Mouse (Mus musculus) frontal cortex, postnatal 14 days (tissue): Measurements from ENCODE around the gene Nop10.
"Not testable (repeated sequence)": the region's sequence is repeated elsewhere in the genome, so short reads cannot be mapped to it uniquely, and the experiment has no call there.

Experiments used
- DNase-seq, 2 experiments: peaks; one replicate each; pipeline ENCODE4 v3.0.0; 2022; ENCODE audit warnings: low spot score in 2 of 2

The Nop10 gene

GRCm38 (mm10) chr2:112265448-112266241 lies 3.9 kb downstream of the Nop10 start, which contains the start of gene Slc12a6:
Slc12a6 (plus strand) TSS chr2:112265825.
- DNase-seq: peak; percentile 82 to 87

DNA sequence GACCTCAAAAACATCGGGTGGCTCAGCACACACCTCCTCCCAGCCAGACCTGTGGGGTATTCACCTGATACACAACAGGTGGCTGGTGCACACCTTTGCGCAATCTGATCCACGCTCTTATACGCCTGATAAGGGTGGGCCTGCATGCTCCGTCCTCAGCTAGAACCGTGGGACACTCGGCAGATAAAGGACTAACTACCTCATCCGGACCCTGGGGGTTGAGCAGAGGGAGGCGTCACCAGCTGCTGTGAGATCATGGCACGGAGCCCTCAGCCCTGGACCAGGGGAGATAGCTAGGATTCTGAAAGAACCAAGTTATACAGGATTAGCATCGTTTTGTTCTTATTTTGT lies 4.5 kb downstream of the Nop10 start, which contains the start of gene Gm21985:
Gene Gm21985 (plus strand): TSS at position 73 of the 351 bp plus-strand sequence.
- no peak for DNase-seq

DNA sequence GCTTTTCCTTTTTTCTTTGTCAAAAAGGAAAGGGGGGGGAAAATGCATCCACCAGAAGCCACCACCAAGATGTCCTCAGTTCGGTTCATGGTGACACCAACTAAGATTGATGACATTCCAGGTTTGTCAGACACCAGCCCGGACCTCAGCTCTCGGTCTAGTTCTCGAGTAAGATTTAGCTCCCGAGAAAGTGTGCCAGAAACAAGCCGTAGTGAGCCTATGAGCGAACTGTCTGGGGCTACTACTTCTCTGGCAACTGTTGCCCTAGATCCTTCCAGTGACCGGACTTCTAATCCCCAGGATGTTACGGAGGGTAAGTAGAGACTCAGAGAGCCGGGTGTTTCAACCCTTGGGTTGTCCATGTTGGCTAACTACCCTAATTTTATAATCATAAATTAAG lies 5.1 kb downstream of the Nop10 start:
- no peak for DNase-seq

DNA sequence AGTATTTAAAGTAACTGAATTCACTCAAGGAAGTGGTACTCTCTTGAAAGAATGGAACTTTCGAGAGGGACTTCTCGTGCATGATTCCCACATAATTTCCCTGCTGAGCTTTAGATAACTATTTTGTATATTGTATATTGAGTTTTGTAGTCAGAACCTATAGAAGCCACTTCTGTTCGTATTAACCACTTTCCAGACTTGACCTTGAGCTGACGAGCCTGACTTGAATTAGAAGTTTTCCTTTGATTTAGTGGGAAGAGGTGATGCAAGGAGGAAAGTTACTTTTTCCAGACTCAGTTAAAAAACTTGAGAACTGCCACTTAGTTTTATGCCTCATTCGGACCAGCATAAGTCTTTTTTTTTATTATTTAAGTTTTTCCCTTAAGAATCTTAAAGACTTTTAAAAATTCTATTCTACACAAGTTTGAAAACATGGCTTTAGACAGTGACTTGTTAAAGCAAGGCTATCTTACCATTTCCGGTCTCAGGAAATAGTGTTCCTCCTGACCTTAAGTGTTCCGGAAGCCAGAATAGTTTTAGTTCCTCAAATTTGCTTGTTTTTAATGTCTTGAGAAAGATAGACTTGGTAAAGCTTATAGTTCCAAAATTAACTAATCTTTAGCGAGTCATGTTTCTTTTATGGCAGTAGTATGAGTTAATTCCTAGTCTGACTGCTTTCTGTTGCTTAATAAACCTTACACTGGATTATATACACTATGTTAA lies 6.0 kb downstream of the Nop10 start:
- DNase-seq: no peak

GRCm38 (mm10) chr2:112270011-112270410 lies 8.3 kb downstream of the Nop10 start:
- DNase-seq: no peak

DNA sequence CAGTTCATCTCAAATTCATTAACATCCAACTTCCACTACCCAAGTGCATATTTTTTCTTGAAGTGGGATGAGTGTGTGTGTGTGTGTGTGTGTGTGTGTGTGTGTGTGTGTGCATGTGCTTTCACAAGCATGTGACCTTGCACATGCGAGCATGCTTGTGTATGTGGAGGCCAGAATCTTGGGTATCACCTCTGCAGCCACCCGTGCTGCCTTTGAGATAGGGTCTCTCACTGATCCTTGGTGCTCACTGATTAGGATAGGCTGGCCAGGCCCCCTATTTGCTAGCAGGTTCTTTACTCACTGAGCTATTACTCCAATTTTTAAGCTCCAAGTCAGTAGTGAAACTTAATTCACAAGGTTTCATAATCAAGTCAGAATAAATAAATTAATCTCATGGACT lies 11.2 kb downstream of the Nop10 start:
- no peak for DNase-seq

DNA sequence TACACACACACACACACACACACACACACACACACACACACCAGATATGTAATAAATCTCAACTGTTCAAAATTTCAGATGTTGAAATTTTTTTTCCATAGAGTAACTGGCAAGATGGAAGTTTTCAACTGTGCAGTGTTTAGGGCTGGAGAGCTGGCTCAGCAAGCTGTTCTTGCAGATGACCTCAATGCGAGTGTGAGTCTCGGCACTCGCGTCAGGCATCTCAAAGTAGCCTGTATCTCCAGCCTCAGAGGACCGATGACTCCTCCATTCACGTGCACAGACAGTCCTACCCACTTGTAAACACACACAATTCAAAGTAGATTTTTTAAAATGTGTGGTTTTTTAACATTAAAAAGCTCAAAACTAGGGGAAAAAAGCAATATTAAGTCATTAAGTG lies 11.7 kb downstream of the Nop10 start:
- DNase-seq: no peak

DNA sequence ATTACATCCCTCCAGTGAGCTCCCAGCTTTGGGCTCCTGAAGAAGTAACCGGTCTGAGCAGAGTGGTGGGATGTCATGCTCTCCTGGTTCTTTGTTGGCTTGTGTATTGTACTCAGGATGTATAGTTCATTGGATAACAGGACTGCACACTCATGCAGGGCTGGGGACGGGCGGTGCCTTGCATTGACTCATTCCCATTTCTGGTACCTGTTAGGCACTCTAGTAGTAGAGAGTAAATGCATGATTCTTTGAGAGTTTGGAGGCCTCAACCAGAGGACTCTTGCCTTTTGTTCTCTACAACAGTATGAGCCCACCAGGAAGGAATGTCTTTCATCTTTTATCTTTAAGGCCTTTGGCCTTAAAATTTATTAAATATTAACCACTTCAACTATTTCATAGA lies 15.1 kb downstream of the Nop10 start:
- no peak for DNase-seq

DNA sequence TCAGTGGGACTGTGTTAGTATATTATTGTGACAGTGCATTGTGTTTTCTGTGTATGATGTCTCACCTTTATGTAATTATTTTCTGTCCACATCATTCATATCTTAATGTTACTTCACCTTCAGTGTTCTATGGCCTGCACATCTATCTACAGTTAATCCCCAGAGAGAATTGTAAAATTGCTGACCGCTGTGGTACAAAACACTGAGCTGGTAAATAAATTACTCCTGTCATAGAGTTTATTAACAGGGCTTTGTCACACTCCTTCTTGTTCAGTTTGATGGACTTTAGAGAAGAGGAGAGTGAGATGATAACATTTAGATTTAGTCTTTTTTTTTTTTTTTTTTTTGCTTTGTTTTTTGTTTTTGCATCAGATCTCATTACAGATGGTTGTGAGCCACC lies 21.1 kb downstream of the Nop10 start:
- no peak for DNase-seq

- no peak for DNase-seq
These were observed 22.8 kb downstream of the Nop10 start for GRCm38 (mm10) chr2:112284363-112285030.

DNA sequence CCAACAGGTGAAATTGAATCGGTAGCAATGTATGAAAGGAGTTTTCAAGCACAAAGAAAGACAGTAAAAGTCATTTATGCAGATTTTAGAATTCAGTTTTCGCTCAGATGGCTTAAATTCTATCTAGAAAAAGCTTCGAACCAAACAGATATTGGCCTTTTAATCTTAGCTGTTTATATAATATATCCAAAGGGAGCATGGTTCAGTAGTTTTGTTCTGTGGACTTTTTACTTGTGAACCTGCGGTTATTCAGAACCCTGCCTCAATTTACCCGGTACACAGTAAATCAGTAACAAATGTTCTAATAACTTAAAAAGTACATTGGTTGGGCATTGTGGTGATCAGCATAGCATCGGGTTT lies 23.3 kb downstream of the Nop10 start:
- DNase-seq: no peak

GRCm38 (mm10) chr2:112286062-112286461 lies 24.3 kb downstream of the Nop10 start:
- DNase-seq: not testable (repeated sequence)

- no peak for DNase-seq
These were observed 25.3 kb downstream of the Nop10 start for GRCm38 (mm10) chr2:112287059-112287458.

DNA sequence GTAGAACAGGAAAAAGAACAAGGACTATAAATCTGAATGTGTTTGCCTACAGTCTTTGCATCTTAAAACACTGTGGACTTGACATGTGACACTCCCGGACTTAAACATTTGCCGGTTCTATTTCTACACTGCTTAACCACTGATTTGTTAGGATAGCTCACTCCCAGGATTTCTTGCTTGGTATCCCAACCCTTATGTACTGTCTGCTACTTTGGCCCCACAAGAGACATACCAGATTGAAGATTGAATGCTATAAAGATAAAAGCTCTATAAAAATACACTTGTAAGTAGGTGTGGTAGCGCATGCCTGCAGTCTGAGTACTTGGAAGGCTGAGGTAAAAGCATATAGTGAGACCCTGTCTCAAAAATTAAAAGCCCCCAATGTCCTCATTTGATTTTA lies 27.8 kb downstream of the Nop10 start:
- no peak for DNase-seq

GRCm38 (mm10) chr2:112292823-112293222 lies 31.1 kb downstream of the Nop10 start:
- no peak for DNase-seq

DNA sequence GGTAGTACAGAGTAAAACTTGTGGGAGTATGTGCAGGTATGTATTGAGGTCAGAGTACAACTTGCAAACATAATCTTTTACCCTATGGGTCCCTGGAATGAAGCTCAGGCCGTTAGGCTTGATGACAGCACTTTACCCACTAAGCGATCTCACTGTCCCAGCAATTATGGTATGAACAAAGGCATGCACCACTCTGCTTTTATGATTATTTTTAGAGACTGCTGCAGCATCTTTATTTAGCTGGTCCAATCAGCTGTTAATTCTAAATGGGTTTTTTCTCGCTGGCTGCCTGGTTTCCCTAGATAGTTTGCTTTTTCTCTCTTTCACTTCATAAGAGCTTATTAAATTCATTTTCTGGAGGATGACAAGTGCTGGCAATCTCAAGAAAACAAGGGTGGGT lies 34.5 kb downstream of the Nop10 start:
- no peak for DNase-seq

DNA sequence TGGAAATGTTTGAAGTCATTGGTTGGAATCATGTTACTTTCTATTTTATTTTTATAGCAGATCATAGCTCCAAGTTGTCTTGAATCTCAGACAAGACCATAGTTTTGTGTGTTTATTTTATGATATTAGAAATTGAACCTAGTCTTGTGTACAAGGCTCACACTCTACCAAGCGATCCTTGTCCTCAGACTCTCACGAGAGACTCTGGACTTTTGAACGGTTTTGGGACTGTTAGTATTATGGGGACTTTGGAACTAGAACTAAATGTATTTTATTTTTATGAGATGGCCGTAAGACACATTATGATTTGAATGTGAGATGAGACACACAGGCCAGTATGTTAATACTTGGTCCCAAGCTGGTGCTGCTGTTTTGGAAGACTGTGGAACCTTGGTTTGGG lies 36.5 kb downstream of the Nop10 start:
- no peak for DNase-seq

- no peak for DNase-seq
These were observed 46.9 kb downstream of the Nop10 start for GRCm38 (mm10) chr2:112308671-112309070.

- no peak for DNase-seq
These were observed 47.5 kb downstream of the Nop10 start for GRCm38 (mm10) chr2:112309161-112309600.
